Mouse (Mus musculus) hindbrain, embryonic 11.5 days (tissue): ENCODE measurements around the gene Memo1. TPM values are rescaled to one million over a fixed set of nuclear protein-coding genes. Genes with fewer than 3 reads are reported as not detected.
A peak's percentile ranks its signal among the peaks of the same experiment; 100 is the strongest.

Source experiments
- ATAC-seq: fragments of 200-750 bp; cut with Nextera tagmentation; 2 replicates; pipeline ENCODE4 v1.8.0; 2017; ENCODE audit warnings: mild to moderate bottlenecking, moderate TSS enrichment, moderate library complexity; ENCODE audit not compliant: low FRiP score
- DNase-seq: peaks from one replicate; pipeline ENCODE4 v3.0.0-alpha.2; 2015; ENCODE audit warnings: low spot score
- H3K27ac ChIP-seq: fragments of 300-500 bp; sonication (generic); 2 replicates; pipeline ENCODE4 v1.5.1; 2014; ENCODE audit warnings: mild to moderate bottlenecking, low read depth, low read length
- H3K27me3 ChIP-seq: fragments of 300-500 bp; sonication (generic); 2 replicates; pipeline ENCODE4 v1.6.1; 2014; ENCODE audit warnings: mild to moderate bottlenecking, low read length, moderate library complexity, mixed read lengths; ENCODE audit not compliant: control insufficient read depth, insufficient read depth
- H3K36me3 ChIP-seq: fragments of 300-500 bp; sonication (generic); 2 replicates; pipeline ENCODE4 v1.6.1; 2014; ENCODE audit warnings: mild to moderate bottlenecking, low read length, moderate library complexity, mixed read lengths; ENCODE audit not compliant: control insufficient read depth, insufficient read depth
- H3K4me1 ChIP-seq: fragments of 300-500 bp; sonication (generic); replicated peaks from 2 replicates; pipeline ENCODE4 v1.6.1; 2014; ENCODE audit warnings: low read length, mixed read lengths; ENCODE audit not compliant: control insufficient read depth, insufficient read depth
- H3K4me2 ChIP-seq: fragments of 300-500 bp; sonication (generic); replicated peaks from 2 replicates; pipeline ENCODE4 v1.6.1; 2014; ENCODE audit warnings: mild to moderate bottlenecking, low read depth, low read length
- H3K4me3 ChIP-seq: fragments of 300-500 bp; sonication (generic); 2 replicates; pipeline ENCODE4 v1.5.1; 2014; ENCODE audit warnings: low read depth, low read length
- H3K9ac ChIP-seq: fragments of 300-500 bp; sonication (generic); 2 replicates; pipeline ENCODE4 v1.6.1; 2014; ENCODE audit warnings: low read depth, low read length
- H3K9me3 ChIP-seq: fragments of 300-500 bp; sonication (generic); 2 replicates; pipeline ENCODE4 v1.6.1; 2016; ENCODE audit warnings: low read length; ENCODE audit not compliant: control insufficient read depth
- WGBS: fragments of 180-500 bp; shearing (Covaris S2); extraction: QIAGEN DNeasy Blood & Tissue Kit; methylation state at CpG from one replicate; pipeline ENCODE4 v1.1.7; 2014; 5-methylcytosine and 5-hydroxymethylcytosine counted together
- polyA plus RNA-seq: library from polyadenylated mRNA; unstranded; fragments of >200 nt; fragmentation: Nextera tagmentation; extraction: Ambion mirVana; gene quantifications from 2 replicates; pipeline ENCODE4 v1.2.1, GENCODE M21; 2014

Memo1 gene
- polyA plus RNA-seq, 1 experiment from 2014 or later: 86.9 TPM

GRCm38 (mm10) chr17:74322400-74323054 lies 27.2 kb upstream of the Memo1 start:
- ATAC-seq: no peak
- H3K27me3 ChIP-seq: no peaks in the 10 kb centered on the region

GRCm38 (mm10) chr17:74318721-74319120 lies 23.4 kb upstream of the Memo1 start:
- WGBS: 89% methylated on average over 6 of the region's 6 CpGs

More at GRCm38 (mm10) chr17:74322400-74323054, 27.2 kb upstream of the Memo1 start:
- no peak overlapping the region for H3K4me3 ChIP-seq
- DNase-seq: no peak
- H3K4me1 ChIP-seq: no peaks in the 10 kb centered on the region
- H3K9ac ChIP-seq: no peak overlapping the region
- no peak overlapping the region for H3K4me2 ChIP-seq
- 43% methylated on average over 5 of the region's 5 CpGs for WGBS
- no peaks in the 10 kb centered on the region for H3K9me3 ChIP-seq
- H3K27ac ChIP-seq: no peak overlapping the region
- H3K36me3 ChIP-seq: no peaks in the 10 kb centered on the region

DNA sequence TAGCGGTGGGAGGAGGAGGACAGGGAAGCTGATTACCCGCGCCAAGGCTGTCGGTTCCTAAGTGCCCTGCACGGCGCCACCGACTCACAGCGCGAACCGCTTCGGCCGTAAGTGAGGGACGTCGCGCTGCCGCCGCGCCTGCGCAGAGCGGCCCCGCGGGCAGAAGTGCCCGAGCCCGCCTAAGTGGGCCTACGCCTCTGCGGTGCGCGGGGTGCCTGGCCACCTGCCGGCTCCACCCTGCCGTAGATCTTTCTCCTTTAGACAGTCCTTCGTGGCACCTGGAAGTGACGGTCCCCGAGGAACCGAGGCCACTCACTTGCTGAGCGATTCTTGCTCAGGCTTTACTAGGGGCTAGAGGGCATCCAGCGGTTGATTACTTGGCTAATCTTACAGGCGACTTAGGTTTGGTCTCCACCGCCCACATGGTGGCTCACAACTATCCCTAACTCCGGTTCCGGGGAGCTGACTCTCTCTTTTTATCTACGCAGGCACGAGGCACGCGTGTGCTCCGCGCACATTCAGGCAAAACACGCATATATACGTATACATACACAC lies 21.1 kb upstream of the Memo1 start:
- H3K4me3 ChIP-seq: peak overlapping the region; percentile 81
- H3K4me2 ChIP-seq: peak overlapping the region; percentile 66
- H3K9me3 ChIP-seq: no peaks in the 10 kb centered on the region
- DNase-seq (peak; percentile 93), ATAC-seq (peak; percentile 95)
- H3K36me3 ChIP-seq: no peaks in the 10 kb centered on the region
- H3K27me3 ChIP-seq: no peaks in the 10 kb centered on the region
- under 1% methylated on average over 48 of the region's 48 CpGs for WGBS
- no peaks in the 10 kb centered on the region; the same call in 1 of the 2 replicates for H3K4me1 ChIP-seq
- peak overlapping the region; percentile 87 for H3K9ac ChIP-seq
- peak overlapping the region; percentile 87 for H3K27ac ChIP-seq

More at GRCm38 (mm10) chr17:74318721-74319120, 23.4 kb upstream of the Memo1 start:
- DNase-seq (no peak), ATAC-seq (no peak)
- Histone ChIP-seq H3K27ac (no peak overlapping the region), H3K9me3 (no peaks in the 10 kb centered on the region), H3K4me3 (no peak overlapping the region), H3K4me2 (no peak overlapping the region), H3K4me1 (no peaks in the 10 kb centered on the region; the same call in 1 of the 2 replicates), H3K27me3 (no peaks in the 10 kb centered on the region), H3K36me3 (no peaks in the 10 kb centered on the region), H3K9ac (no peak overlapping the region)

DNA sequence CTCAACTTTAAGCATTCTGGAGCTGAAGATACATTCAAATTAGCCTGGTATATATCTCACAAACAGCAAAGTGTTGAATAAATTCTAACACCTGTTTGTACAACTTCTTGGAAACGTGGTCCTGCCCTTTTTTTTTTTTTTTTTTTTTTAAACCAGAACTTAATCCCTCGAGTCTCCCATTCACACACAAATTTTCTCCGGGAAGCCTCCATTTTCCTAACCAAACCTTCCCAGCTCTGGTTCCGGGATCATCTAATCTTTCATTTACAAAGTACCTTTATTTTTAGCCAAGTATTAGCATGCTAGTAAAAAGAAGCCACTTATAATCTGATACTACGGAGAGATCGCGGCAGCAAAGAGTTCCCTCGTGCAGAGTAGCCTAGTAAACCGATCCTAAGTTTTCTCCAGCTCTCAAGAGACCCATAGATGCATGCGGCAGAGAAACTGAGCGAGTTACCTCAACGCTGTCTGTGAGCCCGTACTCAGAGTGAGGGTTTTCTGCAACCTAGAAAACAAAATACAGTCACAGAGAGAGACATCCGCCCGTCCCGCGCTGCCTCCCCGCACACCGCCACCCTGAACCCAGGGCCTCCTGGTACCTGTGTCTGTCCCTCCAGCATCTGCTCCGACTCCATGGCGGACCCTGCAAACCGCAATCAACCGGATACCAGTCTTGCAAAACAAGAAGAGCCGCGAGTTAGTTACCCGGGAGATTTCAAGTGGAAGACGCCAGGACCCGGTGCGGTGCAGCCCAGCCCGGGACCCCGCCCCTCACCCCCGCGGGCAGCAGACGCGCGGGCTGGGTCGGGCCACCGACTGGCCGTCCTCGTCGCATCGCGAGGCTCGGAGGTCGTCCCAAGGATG lies 20.4 kb upstream of the Memo1 start:
- Histone ChIP-seq H3K4me2 (peak overlapping the region; percentile 66), H3K36me3 (no peaks in the 10 kb centered on the region), H3K27ac (peak overlapping the region; percentile 87), H3K9me3 (no peaks in the 10 kb centered on the region), H3K27me3 (no peaks in the 10 kb centered on the region), H3K4me1 (no peaks in the 10 kb centered on the region; the same call in 1 of the 2 replicates), H3K4me3 (peak overlapping the region; percentile 81), H3K9ac (peak overlapping the region; percentile 87)
- ATAC-seq: no peak; the same call in none of the 2 replicates
- under 1% methylated on average over 44 of the region's 45 CpGs for WGBS
- DNase-seq: no peak

DNA sequence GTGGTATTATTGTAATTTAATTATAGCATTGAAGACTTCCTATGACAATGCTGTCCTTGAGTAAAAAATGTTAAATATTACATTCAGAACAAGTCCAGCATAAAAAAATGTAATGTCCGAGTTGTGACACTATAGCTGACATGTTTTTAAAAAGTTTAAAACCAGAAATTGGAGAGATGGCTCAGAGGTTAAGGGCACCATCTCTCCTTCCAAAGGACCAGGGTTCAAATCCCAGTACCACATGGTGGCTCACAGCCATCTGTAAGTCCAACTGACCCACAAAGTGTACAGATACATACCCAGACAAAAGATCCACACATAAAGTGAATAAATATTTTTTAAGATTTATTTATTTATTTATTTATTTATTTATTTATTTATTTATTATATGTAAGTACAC lies 10.7 kb upstream of the Memo1 start:
- 85% methylated on average over 1 of the region's 1 CpGs for WGBS
- Histone ChIP-seq H3K27me3 (no peaks in the 10 kb centered on the region), H3K4me3 (no peak overlapping the region), H3K9ac (no peak overlapping the region), H3K27ac (no peak overlapping the region), H3K9me3 (no peaks in the 10 kb centered on the region), H3K4me2 (no peak overlapping the region), H3K4me1 (no peaks in the 10 kb centered on the region), H3K36me3 (peaks cover 3% of the 10 kb centered on the region; the same call in 1 of the 2 replicates)
- DNase-seq (no peak), ATAC-seq (no peak)

DNA sequence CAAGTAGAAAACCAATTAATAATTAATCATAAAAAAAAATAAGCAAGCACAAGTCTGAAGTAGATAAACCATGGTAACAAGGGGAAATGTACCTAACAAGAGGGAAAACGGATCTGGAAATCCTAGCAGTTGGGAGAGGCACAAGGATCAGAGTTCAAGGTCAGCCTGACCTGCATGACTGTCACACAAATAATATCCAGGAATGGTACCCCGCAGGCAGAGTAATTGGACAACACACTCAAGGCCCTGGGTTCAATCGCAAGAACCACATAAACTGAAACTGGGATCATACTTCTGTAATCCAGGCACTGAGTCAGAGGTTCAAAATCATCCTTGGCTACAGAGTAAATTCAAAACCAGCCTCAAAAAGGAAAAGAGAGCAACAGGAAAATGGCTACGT lies 10.3 kb upstream of the Memo1 start:
- no peaks in the 10 kb centered on the region for H3K4me1 ChIP-seq
- no peak overlapping the region for H3K9ac ChIP-seq
- DNase-seq (no peak), ATAC-seq (no peak)
- H3K27ac ChIP-seq: no peak overlapping the region
- H3K9me3 ChIP-seq: no peaks in the 10 kb centered on the region
- H3K36me3 ChIP-seq: peaks cover 3% of the 10 kb centered on the region; the same call in 1 of the 2 replicates
- no peak overlapping the region for H3K4me2 ChIP-seq
- WGBS: 93% methylated on average over 4 of the region's 4 CpGs
- no peaks in the 10 kb centered on the region for H3K27me3 ChIP-seq
- no peak overlapping the region for H3K4me3 ChIP-seq

DNA sequence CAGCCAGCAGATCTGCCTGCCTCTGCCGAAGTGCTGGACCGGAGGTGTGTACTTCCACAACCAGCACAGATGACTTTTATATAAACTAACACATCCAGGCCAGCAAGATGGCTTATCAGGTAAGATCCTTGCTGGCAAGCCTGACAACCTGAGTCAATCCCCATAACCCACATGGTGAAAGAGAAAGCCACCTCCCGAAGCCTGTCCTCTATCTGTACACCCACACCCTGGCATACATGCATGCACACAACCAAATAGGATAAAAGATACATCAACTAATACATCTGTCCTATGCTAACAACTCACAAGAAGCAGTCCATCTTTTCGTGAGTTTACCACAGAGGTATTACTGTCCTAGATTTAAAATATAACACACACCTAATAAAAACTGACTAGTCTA lies 8.7 kb upstream of the Memo1 start:
- DNase-seq: no peak
- Histone ChIP-seq H3K4me3 (no peak overlapping the region), H3K4me2 (no peak overlapping the region), H3K9ac (no peak overlapping the region), H3K9me3 (no peaks in the 10 kb centered on the region), H3K27me3 (no peaks in the 10 kb centered on the region), H3K4me1 (no peaks in the 10 kb centered on the region), H3K36me3 (peaks cover 3% of the 10 kb centered on the region; the same call in 1 of the 2 replicates), H3K27ac (no peak overlapping the region)
- 95% methylated on average over 4 of the region's 4 CpGs for WGBS
- ATAC-seq: no peak

GRCm38 (mm10) chr17:74300089-74300488 lies 4.8 kb upstream of the Memo1 start:
- no peaks in the 10 kb centered on the region for H3K4me1 ChIP-seq
- DNase-seq (no peak), ATAC-seq (no peak)
- no peak overlapping the region for H3K9ac ChIP-seq
- no peaks in the 10 kb centered on the region for H3K9me3 ChIP-seq
- no peak overlapping the region for H3K4me3 ChIP-seq
- H3K4me2 ChIP-seq: no peak overlapping the region
- H3K36me3 ChIP-seq: no peaks in the 10 kb centered on the region
- 84% methylated on average over 5 of the region's 5 CpGs for WGBS
- H3K27me3 ChIP-seq: no peaks in the 10 kb centered on the region
- H3K27ac ChIP-seq: no peak overlapping the region
